Mouse (Mus musculus): ENCODE data around the gene Miga1. TPM values are rescaled to one million over a fixed set of nuclear protein-coding genes. Genes with fewer than 3 reads are reported as not detected.

Gene Miga1
- polyA plus RNA-seq, 1 experiment from 2014 or later, result 26.3 TPM

DNA sequence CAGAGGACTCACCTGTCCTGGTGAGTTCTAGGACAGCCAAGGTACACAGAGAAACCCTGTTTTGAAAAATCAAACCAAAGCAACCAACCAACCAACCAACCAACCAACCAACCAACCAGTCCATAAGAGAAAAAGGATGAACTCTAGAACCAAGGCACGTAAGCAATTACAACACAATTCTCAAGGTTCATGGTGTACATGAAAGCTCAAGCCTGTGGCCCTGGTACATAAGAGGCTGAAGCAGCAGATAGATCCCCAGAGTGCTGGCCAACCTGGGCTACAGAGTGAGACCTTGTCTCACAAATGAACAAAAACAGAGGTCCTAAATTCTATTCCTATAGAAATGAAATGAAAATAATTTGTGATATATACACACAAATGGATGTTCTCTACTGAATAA lies 55.9 kb downstream of the Miga1 start:
- Histone ChIP-seq H3K36me3 (ENCODE audit: control insufficient read depth, insufficient read depth, low read length) (no peaks in the 10 kb centered on the region), H3K27ac (ENCODE audit: low read depth, low read length) (no peak overlapping the region), H3K4me3 (ENCODE audit: low read depth, low read length) (no peak overlapping the region), H3K27me3 (ENCODE audit: control insufficient read depth, insufficient read depth, low read length) (no peaks in the 10 kb centered on the region), H3K4me1 (replicated peaks; ENCODE audit: control insufficient read depth, insufficient read depth, low read length) (no peaks in the 10 kb centered on the region), H3K9me3 (ENCODE audit: control insufficient read depth, low read length) (no peaks in the 10 kb centered on the region), H3K4me2 (ENCODE audit: low read depth, low read length, severe bottlenecking) (no peak overlapping the region), H3K9ac (ENCODE audit: low read length) (no peak overlapping the region)
- 100% methylated on average over 1 of the region's 1 CpGs for WGBS
- no peak for DNase-seq (ENCODE audit: low spot score)
- no peak for ATAC-seq (replicated peaks; ENCODE audit: low FRiP score)

- DNase-seq (ENCODE audit: low spot score), result no peak
- no peaks in the 10 kb centered on the region for H3K9me3 ChIP-seq (ENCODE audit: control insufficient read depth, low read length)
- no peaks in the 10 kb centered on the region for H3K36me3 ChIP-seq (ENCODE audit: control insufficient read depth, insufficient read depth, low read length)
- H3K27ac ChIP-seq (ENCODE audit: low read depth, low read length), result no peak overlapping the region
- no peaks in the 10 kb centered on the region for H3K27me3 ChIP-seq (ENCODE audit: control insufficient read depth, insufficient read depth, low read length)
- no peak overlapping the region for H3K4me2 ChIP-seq (ENCODE audit: low read depth, low read length, severe bottlenecking)
- 42% methylated on average over 3 of the region's 3 CpGs for WGBS
- no peak for ATAC-seq (replicated peaks; ENCODE audit: low FRiP score)
- no peak overlapping the region for H3K4me3 ChIP-seq (ENCODE audit: low read depth, low read length)
- no peaks in the 10 kb centered on the region for H3K4me1 ChIP-seq (replicated peaks; ENCODE audit: control insufficient read depth, insufficient read depth, low read length)
- H3K9ac ChIP-seq (ENCODE audit: low read length), result no peak overlapping the region
Observed at GRCm38 (mm10) chr3:152282126-152282525, 58.1 kb downstream of the Miga1 start.

GRCm38 (mm10) chr3:152278431-152278830 lies 61.8 kb downstream of the Miga1 start:
- no peak overlapping the region for H3K4me2 ChIP-seq (ENCODE audit: low read depth, low read length, severe bottlenecking)
- H3K36me3 ChIP-seq (ENCODE audit: control insufficient read depth, insufficient read depth, low read length), result peaks cover 2% of the 10 kb centered on the region; the same call in 1 of the 2 replicates
- no peaks in the 10 kb centered on the region for H3K9me3 ChIP-seq (ENCODE audit: control insufficient read depth, low read length)
- DNase-seq (ENCODE audit: low spot score) (no peak), ATAC-seq (replicated peaks; ENCODE audit: low FRiP score) (no peak)
- 75% methylated on average over 2 of the region's 2 CpGs for WGBS
- no peak overlapping the region for H3K27ac ChIP-seq (ENCODE audit: low read depth, low read length)
- H3K4me1 ChIP-seq (replicated peaks; ENCODE audit: control insufficient read depth, insufficient read depth, low read length), result no peaks in the 10 kb centered on the region
- H3K4me3 ChIP-seq (ENCODE audit: low read depth, low read length), result no peak overlapping the region
- no peak overlapping the region for H3K9ac ChIP-seq (ENCODE audit: low read length)
- H3K27me3 ChIP-seq (ENCODE audit: control insufficient read depth, insufficient read depth, low read length), result no peaks in the 10 kb centered on the region

DNA sequence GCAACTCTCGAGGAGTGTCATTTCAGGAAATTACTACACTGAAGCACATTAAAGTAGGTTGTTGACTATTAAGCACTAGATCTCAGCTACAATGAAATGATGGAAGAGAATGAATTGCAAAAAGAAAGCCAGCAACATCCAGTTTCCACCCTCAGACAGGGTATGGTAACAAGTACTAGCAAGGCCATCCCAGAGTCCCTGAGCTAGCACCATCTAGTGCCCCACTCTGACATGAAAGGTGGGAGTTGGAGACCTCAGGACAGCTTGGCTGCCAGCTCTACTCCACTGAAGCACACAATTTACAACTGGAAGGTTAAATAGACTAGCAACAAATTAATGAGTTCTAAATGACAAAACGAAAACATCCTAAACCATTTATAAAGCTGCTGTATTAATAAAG lies 62.3 kb downstream of the Miga1 start:
- ATAC-seq (replicated peaks; ENCODE audit: low FRiP score), result no peak
- 89% methylated on average over 2 of the region's 2 CpGs for WGBS
- no peak for DNase-seq (ENCODE audit: low spot score)
- Histone ChIP-seq H3K27ac (ENCODE audit: low read depth, low read length) (no peak overlapping the region), H3K9me3 (ENCODE audit: control insufficient read depth, low read length) (no peaks in the 10 kb centered on the region), H3K4me2 (ENCODE audit: low read depth, low read length, severe bottlenecking) (no peak overlapping the region), H3K4me1 (replicated peaks; ENCODE audit: control insufficient read depth, insufficient read depth, low read length) (no peaks in the 10 kb centered on the region), H3K4me3 (ENCODE audit: low read depth, low read length) (no peak overlapping the region), H3K27me3 (ENCODE audit: control insufficient read depth, insufficient read depth, low read length) (no peaks in the 10 kb centered on the region), H3K9ac (ENCODE audit: low read length) (no peak overlapping the region), H3K36me3 (ENCODE audit: control insufficient read depth, insufficient read depth, low read length) (peaks cover 2% of the 10 kb centered on the region; the same call in 1 of the 2 replicates)

- Histone ChIP-seq H3K4me2 (ENCODE audit: low read depth, low read length, severe bottlenecking) (no peak overlapping the region), H3K9ac (ENCODE audit: low read length) (no peak overlapping the region), H3K36me3 (ENCODE audit: control insufficient read depth, insufficient read depth, low read length) (peaks cover 2% of the 10 kb centered on the region; the same call in 1 of the 2 replicates), H3K4me3 (ENCODE audit: low read depth, low read length) (no peak overlapping the region), H3K4me1 (replicated peaks; ENCODE audit: control insufficient read depth, insufficient read depth, low read length) (no peaks in the 10 kb centered on the region), H3K27me3 (ENCODE audit: control insufficient read depth, insufficient read depth, low read length) (no peaks in the 10 kb centered on the region), H3K27ac (ENCODE audit: low read depth, low read length) (no peak overlapping the region), H3K9me3 (ENCODE audit: control insufficient read depth, low read length) (no peaks in the 10 kb centered on the region)
- ATAC-seq (replicated peaks; ENCODE audit: low FRiP score) (no peak), DNase-seq (ENCODE audit: low spot score) (no peak)
- 94% methylated on average over 3 of the region's 3 CpGs for WGBS
Observed at GRCm38 (mm10) chr3:152276935-152277334, 63.3 kb downstream of the Miga1 start.

GRCm38 (mm10) chr3:152275008-152275407 lies 65.2 kb downstream of the Miga1 start:
- DNase-seq (ENCODE audit: low spot score), result no peak
- Histone ChIP-seq H3K4me2 (ENCODE audit: low read depth, low read length, severe bottlenecking) (no peak overlapping the region), H3K4me1 (replicated peaks; ENCODE audit: control insufficient read depth, insufficient read depth, low read length) (no peaks in the 10 kb centered on the region), H3K9ac (ENCODE audit: low read length) (no peak overlapping the region), H3K36me3 (ENCODE audit: control insufficient read depth, insufficient read depth, low read length) (peaks cover 2% of the 10 kb centered on the region; the same call in 1 of the 2 replicates), H3K27me3 (ENCODE audit: control insufficient read depth, insufficient read depth, low read length) (no peaks in the 10 kb centered on the region), H3K9me3 (ENCODE audit: control insufficient read depth, low read length) (no peaks in the 10 kb centered on the region), H3K4me3 (ENCODE audit: low read depth, low read length) (no peak overlapping the region), H3K27ac (ENCODE audit: low read depth, low read length) (no peak overlapping the region)
- 78% methylated on average over 8 of the region's 8 CpGs for WGBS
- ATAC-seq (replicated peaks; ENCODE audit: low FRiP score), result no peak

- no peak overlapping the region for H3K4me3 ChIP-seq (ENCODE audit: low read depth, low read length)
- 90% methylated on average over 20 of the region's 20 CpGs for WGBS
Observed at GRCm38 (mm10) chr3:152272974-152273685, 67.1 kb downstream of the Miga1 start.

GRCm38 (mm10) chr3:152271876-152272275 lies 68.3 kb downstream of the Miga1 start:
- Histone ChIP-seq H3K27ac (ENCODE audit: low read depth, low read length) (no peak overlapping the region), H3K27me3 (ENCODE audit: control insufficient read depth, insufficient read depth, low read length) (peaks cover 2% of the 10 kb centered on the region; the same call in 1 of the 2 replicates), H3K9ac (ENCODE audit: low read length) (no peak overlapping the region), H3K36me3 (ENCODE audit: control insufficient read depth, insufficient read depth, low read length) (peaks cover 2% of the 10 kb centered on the region; the same call in 1 of the 2 replicates), H3K4me1 (replicated peaks; ENCODE audit: control insufficient read depth, insufficient read depth, low read length) (no peaks in the 10 kb centered on the region), H3K4me3 (ENCODE audit: low read depth, low read length) (no peak overlapping the region), H3K9me3 (ENCODE audit: control insufficient read depth, low read length) (no peaks in the 10 kb centered on the region), H3K4me2 (ENCODE audit: low read depth, low read length, severe bottlenecking) (no peak overlapping the region)
- no peak for DNase-seq (ENCODE audit: low spot score)
- 91% methylated on average over 6 of the region's 6 CpGs for WGBS
- no peak for ATAC-seq (replicated peaks; ENCODE audit: low FRiP score)

More at GRCm38 (mm10) chr3:152272974-152273685, 67.1 kb downstream of the Miga1 start:
- no peak overlapping the region for H3K27ac ChIP-seq (ENCODE audit: low read depth, low read length)
- no peaks in the 10 kb centered on the region for H3K27me3 ChIP-seq (ENCODE audit: control insufficient read depth, insufficient read depth, low read length)
- no peaks in the 10 kb centered on the region for H3K4me1 ChIP-seq (replicated peaks; ENCODE audit: control insufficient read depth, insufficient read depth, low read length)
- H3K4me2 ChIP-seq (ENCODE audit: low read depth, low read length, severe bottlenecking), result no peak overlapping the region
- no peak for DNase-seq (ENCODE audit: low spot score)
- H3K9ac ChIP-seq (ENCODE audit: low read length), result no peak overlapping the region
- ATAC-seq (replicated peaks; ENCODE audit: low FRiP score), result no peak
- H3K9me3 ChIP-seq (ENCODE audit: control insufficient read depth, low read length), result no peaks in the 10 kb centered on the region
- H3K36me3 ChIP-seq (ENCODE audit: control insufficient read depth, insufficient read depth, low read length), result peaks cover 2% of the 10 kb centered on the region; the same call in 1 of the 2 replicates

Data from forebrain, embryonic 11.5 days (tissue).